Mouse (Mus musculus): ENCODE measurements around the gene Clnk. TPM values are rescaled to one million over a fixed set of nuclear protein-coding genes. Genes with fewer than 3 reads are reported as not detected.

Clnk gene
- polyA plus RNA-seq, 1 experiment: 0.25 TPM

GRCm38 (mm10) chr5:38881728-38882620, 5.4 kb upstream of the Clnk start:
- Histone ChIP-seq H3K27ac (ENCODE audit: insufficient read depth, low read depth, low read length) (no peak overlapping the region), H3K4me1 (ENCODE audit: control insufficient read depth, insufficient read depth, insufficient read length, low read length) (no peaks in the 10 kb centered on the region), H3K27me3 (ENCODE audit: control insufficient read depth, insufficient read depth, low read length) (no peaks in the 10 kb centered on the region), H3K4me3 (ENCODE audit: low read depth, low read length) (no peak overlapping the region), H3K36me3 (ENCODE audit: control insufficient read depth, insufficient read depth, low read length) (no peaks in the 10 kb centered on the region)
- 68% methylated on average over 4 of the region's 4 CpGs for WGBS
- TF ChIP-seq CTCF (IDR thresholded peaks at IDR 0.05; ENCODE audit: extremely low read depth, insufficient read length, insufficient replicate concordance, low read depth, low read length) (no peak), POLR2A (IDR thresholded peaks at IDR 0.05; ENCODE audit: low read depth, low read length) (no peak)

- H3K36me3 ChIP-seq (ENCODE audit: control insufficient read depth, insufficient read depth, low read length): no peaks in the 10 kb centered on the region
- H3K4me3 ChIP-seq (ENCODE audit: low read depth, low read length): no peak overlapping the region
- no peaks in the 10 kb centered on the region for H3K4me1 ChIP-seq (ENCODE audit: control insufficient read depth, insufficient read depth, insufficient read length, low read length)
- TF ChIP-seq CTCF (IDR thresholded peaks at IDR 0.05; ENCODE audit: extremely low read depth, insufficient read length, insufficient replicate concordance, low read depth, low read length): no peak
- no peak for TF ChIP-seq POLR2A (IDR thresholded peaks at IDR 0.05; ENCODE audit: low read depth, low read length)
- no peak overlapping the region for H3K27ac ChIP-seq (ENCODE audit: insufficient read depth, low read depth, low read length)
- WGBS: 66% methylated on average over 1 of the region's 1 CpGs
- no peaks in the 10 kb centered on the region for H3K27me3 ChIP-seq (ENCODE audit: control insufficient read depth, insufficient read depth, low read length)
Measured at GRCm38 (mm10) chr5:38881416-38881727, 4.8 kb upstream of the Clnk start.

GRCm38 (mm10) chr5:38879989-38880706, 3.5 kb upstream of the Clnk start:
- no peaks in the 10 kb centered on the region for H3K4me1 ChIP-seq (ENCODE audit: control insufficient read depth, insufficient read depth, insufficient read length, low read length)
- TF ChIP-seq POLR2A (IDR thresholded peaks at IDR 0.05; ENCODE audit: low read depth, low read length): no peak
- TF ChIP-seq CTCF (IDR thresholded peaks at IDR 0.05; ENCODE audit: extremely low read depth, insufficient read length, insufficient replicate concordance, low read depth, low read length): no peak
- no peak overlapping the region for H3K27ac ChIP-seq (ENCODE audit: insufficient read depth, low read depth, low read length)
- no peaks in the 10 kb centered on the region for H3K27me3 ChIP-seq (ENCODE audit: control insufficient read depth, insufficient read depth, low read length)
- 45% methylated on average over 11 of the region's 11 CpGs for WGBS
- no peak overlapping the region for H3K4me3 ChIP-seq (ENCODE audit: low read depth, low read length)
- no peaks in the 10 kb centered on the region for H3K36me3 ChIP-seq (ENCODE audit: control insufficient read depth, insufficient read depth, low read length)

- H3K27ac ChIP-seq (ENCODE audit: insufficient read depth, low read depth, low read length): no peak overlapping the region
- TF ChIP-seq CTCF (IDR thresholded peaks at IDR 0.05; ENCODE audit: extremely low read depth, insufficient read length, insufficient replicate concordance, low read depth, low read length) (no peak), POLR2A (IDR thresholded peaks at IDR 0.05; ENCODE audit: low read depth, low read length) (no peak)
- no peaks in the 10 kb centered on the region for H3K36me3 ChIP-seq (ENCODE audit: control insufficient read depth, insufficient read depth, low read length)
- H3K4me1 ChIP-seq (ENCODE audit: control insufficient read depth, insufficient read depth, insufficient read length, low read length): peaks cover 1% of the 10 kb centered on the region; the same call in 1 of the 2 replicates
- WGBS: 40% methylated on average over 3 of the region's 3 CpGs
- H3K27me3 ChIP-seq (ENCODE audit: control insufficient read depth, insufficient read depth, low read length): no peaks in the 10 kb centered on the region
- no peak overlapping the region for H3K4me3 ChIP-seq (ENCODE audit: low read depth, low read length)
Measured at GRCm38 (mm10) chr5:38875403-38875802, 1.2 kb downstream of the Clnk start.

- Histone ChIP-seq H3K27ac (ENCODE audit: insufficient read depth, low read depth, low read length) (no peak overlapping the region), H3K4me1 (ENCODE audit: control insufficient read depth, insufficient read depth, insufficient read length, low read length) (peaks cover 2% of the 10 kb centered on the region; the same call in 1 of the 2 replicates), H3K36me3 (ENCODE audit: control insufficient read depth, insufficient read depth, low read length) (no peaks in the 10 kb centered on the region), H3K27me3 (ENCODE audit: control insufficient read depth, insufficient read depth, low read length) (no peaks in the 10 kb centered on the region), H3K4me3 (ENCODE audit: low read depth, low read length) (no peak overlapping the region)
- whole genome bisulfite sequencing: 43% methylated on average over 1 of the region's 1 CpGs
- no peak for TF ChIP-seq CTCF (IDR thresholded peaks at IDR 0.05; ENCODE audit: extremely low read depth, insufficient read length, insufficient replicate concordance, low read depth, low read length)
- no peak for TF ChIP-seq POLR2A (IDR thresholded peaks at IDR 0.05; ENCODE audit: low read depth, low read length)
Measured at GRCm38 (mm10) chr5:38874931-38875330, 1.7 kb downstream of the Clnk start.

- WGBS: 91% methylated on average over 3 of the region's 3 CpGs
- no peak overlapping the region for H3K4me3 ChIP-seq (ENCODE audit: low read depth, low read length)
- H3K36me3 ChIP-seq (ENCODE audit: control insufficient read depth, insufficient read depth, low read length): no peaks in the 10 kb centered on the region
- H3K4me1 ChIP-seq (ENCODE audit: control insufficient read depth, insufficient read depth, insufficient read length, low read length): peaks cover 2% of the 10 kb centered on the region; the same call in 1 of the 2 replicates
- no peaks in the 10 kb centered on the region for H3K27me3 ChIP-seq (ENCODE audit: control insufficient read depth, insufficient read depth, low read length)
- TF ChIP-seq POLR2A (IDR thresholded peaks at IDR 0.05; ENCODE audit: low read depth, low read length) (no peak), CTCF (IDR thresholded peaks at IDR 0.05; ENCODE audit: extremely low read depth, insufficient read length, insufficient replicate concordance, low read depth, low read length) (no peak)
- H3K27ac ChIP-seq (ENCODE audit: insufficient read depth, low read depth, low read length): no peak overlapping the region
Measured at GRCm38 (mm10) chr5:38872906-38873305, 3.7 kb downstream of the Clnk start.

GRCm38 (mm10) chr5:38871591-38871990, 5.0 kb downstream of the Clnk start:
- TF ChIP-seq CTCF (IDR thresholded peaks at IDR 0.05; ENCODE audit: extremely low read depth, insufficient read length, insufficient replicate concordance, low read depth, low read length) (no peak), POLR2A (IDR thresholded peaks at IDR 0.05; ENCODE audit: low read depth, low read length) (no peak)
- Histone ChIP-seq H3K36me3 (ENCODE audit: control insufficient read depth, insufficient read depth, low read length) (no peaks in the 10 kb centered on the region), H3K4me3 (ENCODE audit: low read depth, low read length) (no peak overlapping the region), H3K27ac (ENCODE audit: insufficient read depth, low read depth, low read length) (no peak overlapping the region), H3K27me3 (ENCODE audit: control insufficient read depth, insufficient read depth, low read length) (no peaks in the 10 kb centered on the region), H3K4me1 (ENCODE audit: control insufficient read depth, insufficient read depth, insufficient read length, low read length) (peaks cover 2% of the 10 kb centered on the region; the same call in 1 of the 2 replicates)
- 83% methylated on average over 2 of the region's 2 CpGs for WGBS

Data from small intestine, adult 2 months (tissue).